Mouse (Mus musculus) limb, embryonic 14.5 days (tissue): ENCODE measurements around the gene Hibch. TPM values are rescaled to one million over a fixed set of nuclear protein-coding genes. Genes with fewer than 3 reads are reported as not detected.

Experiments used
- ATAC-seq: fragments of 200-750 bp; cut with Nextera tagmentation; 2 replicates; pipeline ENCODE4 v1.8.0; 2017; ENCODE audit warnings: low read depth, moderate number of reproducible peaks, moderate TSS enrichment; ENCODE audit not compliant: low FRiP score
- DNase-seq: peaks from one replicate; pipeline ENCODE4 v3.0.0-alpha.2; 2015; ENCODE audit warnings: low spot score
- H3K27ac ChIP-seq: fragments of 300-500 bp; sonication (generic); replicated peaks from 2 replicates; pipeline ENCODE4 v1.5.1; 2014; ENCODE audit warnings: low read depth, mild to moderate bottlenecking, low read length, moderate library complexity, mixed read lengths
- H3K27me3 ChIP-seq: fragments of 300-500 bp; sonication (generic); 2 replicates; pipeline ENCODE4 v1.6.1; 2014; ENCODE audit warnings: low read length, mixed read lengths; ENCODE audit not compliant: control insufficient read depth, insufficient read depth
- H3K36me3 ChIP-seq: fragments of 300-500 bp; sonication (generic); 2 replicates; pipeline ENCODE4 v1.6.1; 2014; ENCODE audit warnings: mild to moderate bottlenecking, low read length, moderate library complexity, mixed read lengths; ENCODE audit not compliant: control insufficient read depth, insufficient read depth
- H3K4me1 ChIP-seq: fragments of 300-500 bp; sonication (generic); 2 replicates; pipeline ENCODE4 v1.6.1; 2014; ENCODE audit warnings: antibody characterized with exemption, low read length, mixed read lengths; ENCODE audit not compliant: control insufficient read depth, insufficient read depth
- H3K4me2 ChIP-seq: fragments of 300-500 bp; sonication (generic); replicated peaks from 2 replicates; pipeline ENCODE4 v1.6.1; 2014; ENCODE audit warnings: low read depth, mild to moderate bottlenecking, low read length, moderate library complexity; ENCODE audit not compliant: severe bottlenecking
- H3K4me3 ChIP-seq: fragments of 300-500 bp; sonication (generic); replicated peaks from 2 replicates; pipeline ENCODE4 v1.5.1; 2014; ENCODE audit warnings: low read length
- H3K9ac ChIP-seq: fragments of 300-500 bp; sonication (generic); 2 replicates; pipeline ENCODE4 v1.6.1; 2014; ENCODE audit warnings: mild to moderate bottlenecking, low read depth, low read length, moderate library complexity; ENCODE audit not compliant: severe bottlenecking
- H3K9me3 ChIP-seq: fragments of 300-500 bp; sonication (generic); 2 replicates; pipeline ENCODE4 v1.6.1; 2016; ENCODE audit warnings: low read length; ENCODE audit not compliant: control insufficient read depth
- POLR2A ChIP-seq: fragments of 200-500 bp; IDR thresholded peaks from 2 replicates; pipeline ENCODE4 v1.8.0; 2012; ENCODE audit warnings: inconsistent platforms, mild to moderate bottlenecking, moderate library complexity, borderline replicate concordance; ENCODE audit not compliant: insufficient read depth, insufficient read length; ENCODE audit errors: extremely low read depth
- WGBS: fragments of 180-500 bp; shearing (Covaris S2); extraction: QIAGEN DNeasy Blood & Tissue Kit; methylation state at CpG from one replicate; pipeline ENCODE4 v1.1.7; 2014; 5-methylcytosine and 5-hydroxymethylcytosine counted together
- polyA plus RNA-seq, 2 experiments: library from polyadenylated mRNA; depleted of rRNA in 1 of 2; stranded (reverse) in 1 of 2; unstranded in 1 of 2; fragments of >200 nt; fragmentation: Nextera tagmentation in 1 of 2; extraction: Ambion mirVana in 1 of 2; gene quantifications; 2 replicates each; pipeline versions ENCODE4 v1.2.1 to v1.2.3; 2012 to 2014

The Hibch gene
- polyA plus RNA-seq, 2 experiments, result 20.4 to 24.4 TPM

DNA sequence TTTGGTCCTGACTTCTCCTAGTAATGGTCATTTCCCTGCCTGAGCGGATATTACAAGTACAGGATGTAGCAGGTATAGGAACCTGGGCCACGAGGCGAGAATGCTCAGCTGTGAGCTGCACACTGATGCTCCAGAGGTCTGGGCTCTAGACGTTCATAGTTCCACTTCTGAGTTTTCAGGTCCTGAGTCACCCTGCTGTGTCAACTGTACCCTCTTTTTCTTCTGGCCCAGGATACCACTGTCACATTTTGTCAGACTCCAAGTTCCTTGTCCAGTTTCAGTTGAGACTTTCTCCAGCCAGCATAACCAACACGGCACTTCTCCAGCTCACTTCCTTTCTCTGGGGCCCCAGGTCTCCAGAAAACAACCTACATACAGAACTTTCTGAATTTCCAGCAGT lies 43.1 kb upstream of the Hibch start:
- ATAC-seq, result no peak
- Histone ChIP-seq H3K9ac (no peak overlapping the region), H3K4me2 (no peak overlapping the region), H3K27me3 (no peaks in the 10 kb centered on the region), H3K27ac (no peak overlapping the region), H3K4me1 (peaks cover 6% of the 10 kb centered on the region; the same call in 1 of the 2 replicates), H3K36me3 (peaks cover 5% of the 10 kb centered on the region; the same call in 1 of the 2 replicates), H3K9me3 (no peaks in the 10 kb centered on the region), H3K4me3 (no peak overlapping the region)
- WGBS, result 82% methylated on average over 5 of the region's 5 CpGs
- no peak for DNase-seq
- TF ChIP-seq POLR2A, result no peak

DNA sequence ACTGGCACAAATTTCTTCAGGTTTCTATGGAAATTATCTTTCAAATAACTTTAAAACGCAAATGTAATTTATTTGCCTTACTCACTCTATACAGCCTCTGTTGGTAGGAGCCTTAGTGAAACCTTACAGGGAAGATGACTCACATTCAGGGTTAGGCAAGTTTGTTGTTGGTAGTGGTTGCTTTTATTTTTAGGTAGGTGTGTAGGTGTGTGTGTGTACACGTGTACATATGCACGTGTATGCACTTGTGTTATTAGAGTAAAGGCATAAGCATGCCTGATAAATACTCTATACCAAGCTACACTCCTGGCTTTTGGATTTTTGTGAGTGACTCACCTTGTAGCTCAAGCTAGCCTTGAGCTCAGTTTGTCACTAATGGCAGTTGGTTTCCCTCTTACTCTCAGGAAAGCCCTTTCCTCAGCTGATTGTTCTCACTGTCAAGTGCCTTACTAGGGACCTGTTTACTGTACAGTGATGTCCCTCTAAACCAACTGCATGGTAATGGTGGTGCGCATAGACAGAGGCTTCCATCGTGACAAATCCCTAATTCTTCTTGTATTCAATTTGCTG lies 42.2 kb upstream of the Hibch start:
- ATAC-seq (no peak), DNase-seq (no peak)
- Histone ChIP-seq H3K4me3 (no peak overlapping the region), H3K27me3 (no peaks in the 10 kb centered on the region), H3K27ac (no peak overlapping the region), H3K9ac (no peak overlapping the region), H3K9me3 (no peaks in the 10 kb centered on the region), H3K4me1 (peaks cover 6% of the 10 kb centered on the region; the same call in 1 of the 2 replicates), H3K4me2 (no peak overlapping the region), H3K36me3 (peaks cover 4% of the 10 kb centered on the region; the same call in 1 of the 2 replicates)
- WGBS, result 89% methylated on average over 5 of the region's 5 CpGs
- TF ChIP-seq POLR2A, result no peak

DNA sequence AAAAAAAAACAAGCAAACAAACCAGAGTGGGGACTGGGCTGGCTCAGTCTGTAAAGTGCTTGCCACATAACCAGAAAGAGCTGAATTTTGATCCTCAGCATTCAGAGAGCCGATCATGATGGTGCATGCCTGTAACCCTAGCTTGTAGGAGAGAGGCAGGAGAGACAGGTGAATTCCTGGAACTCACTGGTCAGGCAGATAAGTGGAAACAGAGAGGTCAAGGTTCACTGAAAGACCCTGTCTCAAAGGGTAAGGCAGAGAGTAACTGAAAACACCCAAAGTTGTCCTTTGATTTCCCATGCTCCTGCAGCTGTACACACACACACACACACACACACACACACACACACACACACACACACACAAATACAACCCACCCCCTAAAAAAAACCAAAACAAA lies 39.7 kb upstream of the Hibch start:
- Histone ChIP-seq H3K4me3 (no peak overlapping the region), H3K27ac (no peak overlapping the region), H3K27me3 (no peaks in the 10 kb centered on the region), H3K4me1 (no peaks in the 10 kb centered on the region), H3K4me2 (no peak overlapping the region), H3K9me3 (no peaks in the 10 kb centered on the region), H3K9ac (no peak overlapping the region), H3K36me3 (peaks cover 14% of the 10 kb centered on the region)
- 57% methylated on average over 1 of the region's 1 CpGs for WGBS
- no peak for TF ChIP-seq POLR2A
- ATAC-seq (no peak), DNase-seq (no peak)

DNA sequence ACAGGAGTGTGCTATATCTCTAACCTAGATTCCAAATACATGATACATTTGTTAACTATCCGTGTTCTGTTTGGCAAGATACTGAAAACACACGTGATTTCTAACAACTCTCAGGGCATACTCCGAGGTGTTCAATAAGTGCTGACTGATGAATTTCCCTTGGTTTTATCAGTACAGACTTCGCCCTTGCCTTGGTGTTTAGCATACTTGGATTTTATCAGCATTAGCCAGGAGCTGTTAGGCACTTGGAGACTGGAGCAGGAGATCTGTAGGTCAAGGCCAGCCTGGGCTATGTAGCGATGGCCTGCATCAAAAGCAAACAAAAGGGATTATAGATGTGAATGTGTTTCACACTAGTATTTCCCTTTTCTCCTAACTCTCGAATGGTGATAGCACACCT lies 36.3 kb upstream of the Hibch start:
- no peak overlapping the region for H3K4me2 ChIP-seq
- 94% methylated on average over 6 of the region's 6 CpGs for WGBS

DNA sequence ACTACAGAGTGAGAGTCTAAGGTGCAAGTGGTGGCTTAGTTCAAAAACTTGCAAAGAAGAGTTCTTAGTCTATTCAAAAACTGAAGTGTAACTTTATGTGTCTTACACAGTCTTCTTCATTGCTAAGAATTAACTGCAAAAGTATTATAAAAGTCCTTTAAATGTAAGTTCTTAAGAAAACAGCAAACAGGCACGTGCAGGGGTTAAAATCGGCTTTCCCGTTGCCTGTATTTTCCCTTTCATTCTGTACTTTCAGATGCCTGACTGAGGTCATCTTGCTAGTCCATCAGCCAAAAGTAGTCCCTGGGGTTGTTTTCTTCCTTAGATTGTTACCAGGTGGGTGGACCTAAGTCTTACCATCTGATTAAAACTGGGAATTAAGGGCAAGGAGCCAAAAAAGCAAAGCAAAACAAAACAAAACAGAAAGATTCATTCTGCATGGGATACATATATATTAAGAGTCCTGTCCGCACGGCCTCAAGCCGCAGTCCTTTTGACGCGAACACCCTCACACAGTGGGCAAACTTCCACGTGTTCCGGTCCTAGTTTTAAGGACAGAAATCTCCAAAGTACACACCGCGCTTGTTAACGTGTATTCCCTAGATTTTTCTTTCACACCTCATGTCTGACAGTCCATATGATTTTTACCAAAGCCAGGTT lies 28.4 kb upstream of the Hibch start:
- DNase-seq, result peak; percentile 72
- H3K27me3 ChIP-seq, result no peaks in the 10 kb centered on the region
- peak overlapping the region; percentile 64 for H3K4me2 ChIP-seq
- peak overlapping the region; percentile 89; the same call in 1 of the 2 replicates for H3K27ac ChIP-seq
- H3K9me3 ChIP-seq, result no peaks in the 10 kb centered on the region
- no peak for TF ChIP-seq POLR2A
- no peaks in the 10 kb centered on the region for H3K36me3 ChIP-seq
- H3K4me1 ChIP-seq, result peaks cover 17% of the 10 kb centered on the region
- 34% methylated on average over 13 of the region's 13 CpGs for WGBS
- peak; percentile 24; the same call in 1 of the 2 replicates for ATAC-seq
- H3K4me3 ChIP-seq, result peak overlapping the region; percentile 76
- H3K9ac ChIP-seq, result peak overlapping the region; percentile 92

More for the DNA sequence above, 36.3 kb upstream of the Hibch start:
- no peak overlapping the region for H3K27ac ChIP-seq
- DNase-seq (no peak), ATAC-seq (no peak)
- H3K27me3 ChIP-seq, result no peaks in the 10 kb centered on the region
- H3K9me3 ChIP-seq, result no peaks in the 10 kb centered on the region
- no peaks in the 10 kb centered on the region for H3K4me1 ChIP-seq
- no peak for TF ChIP-seq POLR2A
- H3K9ac ChIP-seq, result no peak overlapping the region
- peaks cover 14% of the 10 kb centered on the region for H3K36me3 ChIP-seq
- no peak overlapping the region for H3K4me3 ChIP-seq
